In genomic region chr17:25698446-25698845, GRCm38 (mm10) we compare ENCODE assay signal across 8 mouse cellular contexts. TPM values are rescaled to one million over a fixed set of nuclear protein-coding genes. Genes with fewer than 3 reads are reported as not detected.
DNase-seq lines count a peak whose midpoint lies in the region; ATAC-seq and TF ChIP-seq lines count a peak whose summit lies in the region.

No protein-coding gene starts in this region.

- no peaks in the 10 kb centered on the region for H3K27me3 ChIP-seq in intestine, embryonic 14.5 days (replicated peaks; ENCODE audit: control insufficient read depth, insufficient read depth, low read length)
- no peaks in the 10 kb centered on the region for H3K27me3 ChIP-seq in intestine, embryonic 16.5 days (replicated peaks; ENCODE audit: control insufficient read depth, insufficient read depth, low read length)
- no peaks in the 10 kb centered on the region for H3K27me3 ChIP-seq in forebrain, embryonic 14.5 days (replicated peaks; ENCODE audit: control insufficient read depth, insufficient read depth, low read length)
- no peaks in the 10 kb centered on the region for H3K27me3 ChIP-seq in stomach, postnatal 0 days (ENCODE audit: control insufficient read depth, insufficient read depth, low read length)

- no peak overlapping the region for H3K9ac ChIP-seq in intestine, embryonic 14.5 days (ENCODE audit: low read length)
- H3K9ac ChIP-seq in intestine, embryonic 16.5 days (ENCODE audit: low read depth, low read length), result no peak overlapping the region
- H3K9ac ChIP-seq in forebrain, embryonic 14.5 days (ENCODE audit: low read length), result no peak overlapping the region
- no peak overlapping the region for H3K9ac ChIP-seq in stomach, postnatal 0 days (ENCODE audit: low read length)

- intact Hi-C loops in left cerebral cortex, postnatal 10 days (cut with DNase I), result loop anchor here (2.0 to 10.0 kb wide), 3 partner anchors 132 to 222 kb away; no protein-coding TSS in a partner anchor

- H3K9me3 ChIP-seq in intestine, embryonic 14.5 days (ENCODE audit: control insufficient read depth, low read length), result no peaks in the 10 kb centered on the region
- H3K9me3 ChIP-seq in intestine, embryonic 16.5 days (ENCODE audit: control insufficient read depth, low read length), result no peaks in the 10 kb centered on the region
- no peaks in the 10 kb centered on the region for H3K9me3 ChIP-seq in forebrain, embryonic 14.5 days (replicated peaks; ENCODE audit: control insufficient read depth, low read length)
- no peaks in the 10 kb centered on the region for H3K9me3 ChIP-seq in stomach, postnatal 0 days (ENCODE audit: control insufficient read depth, low read length)

- no peak overlapping the region for H3K27ac ChIP-seq in intestine, embryonic 14.5 days (ENCODE audit: low read depth)
- no peak overlapping the region for H3K27ac ChIP-seq in intestine, embryonic 16.5 days (ENCODE audit: low read length)
- no peak overlapping the region for H3K27ac ChIP-seq in forebrain, embryonic 14.5 days (ENCODE audit: low read depth, low read length)
- no peak overlapping the region for H3K27ac ChIP-seq in stomach, postnatal 0 days (replicated peaks)

- peak; percentile 87 for DNase-seq in intestine, embryonic 14.5 days (ENCODE audit: low spot score)
- peak; percentile 70 for DNase-seq in c-Kit-positive CD71-positive TER-119-positive erythroid progenitor cells, embryonic 14.5 days (ENCODE audit: low spot score)
- DNase-seq in forebrain, embryonic 14.5 days (ENCODE audit: low spot score), result peak; percentile 91
- DNase-seq in induced T-regulatory cell, adult 2 months (ENCODE audit: low read depth), result peak; percentile 86
- DNase-seq in left cerebral cortex, postnatal 10 days (ENCODE audit: extremely low spot score in 1 of 2, low spot score in 2 of 2), result peak; percentile 77 to 80
- DNase-seq in stomach, postnatal 0 days (ENCODE audit: low spot score), result peak; percentile 72

- ATAC-seq in intestine, embryonic 14.5 days (replicated peaks; ENCODE audit: low FRiP score, low TSS enrichment, low read depth), result peak; percentile 80; the same call in 1 of the 2 replicates
- ATAC-seq in intestine, embryonic 16.5 days, result no peak; the same call in 1 of the 2 replicates
- ATAC-seq in forebrain, embryonic 14.5 days, result peak; percentile 57; the same call in 1 of the 2 replicates
- peak; percentile 77 for ATAC-seq in monocyte, adult 5-6 weeks (replicated peaks; ENCODE audit: insufficient number of reproducible peaks, low FRiP score, low TSS enrichment, poor library complexity, severe bottlenecking)
- ATAC-seq in stomach, postnatal 0 days (ENCODE audit: low FRiP score, low TSS enrichment), result peak; percentile 61; the same call in 1 of the 2 replicates

- no peak overlapping the region for H3K4me3 ChIP-seq in intestine, embryonic 14.5 days (ENCODE audit: low read depth, low read length)
- H3K4me3 ChIP-seq in intestine, embryonic 16.5 days (ENCODE audit: low read length), result no peak overlapping the region
- no peak overlapping the region for H3K4me3 ChIP-seq in forebrain, embryonic 14.5 days (ENCODE audit: low read depth, low read length)
- H3K4me3 ChIP-seq in stomach, postnatal 0 days (ENCODE audit: low read depth, low read length), result no peak overlapping the region

- peak; percentile 93 for TF ChIP-seq CTCF in stomach, postnatal 0 days (IDR thresholded peaks at IDR 0.05; ENCODE audit: low read depth)

- TF ChIP-seq EP300 in stomach, postnatal 0 days (optimal IDR thresholded peaks at IDR 0.05), result no peak

- no peak overlapping the region for H3K4me2 ChIP-seq in intestine, embryonic 14.5 days (ENCODE audit: low read length)
- H3K4me2 ChIP-seq in intestine, embryonic 16.5 days (ENCODE audit: low read depth, low read length), result no peak overlapping the region
- H3K4me2 ChIP-seq in forebrain, embryonic 14.5 days (ENCODE audit: low read length), result no peak overlapping the region
- H3K4me2 ChIP-seq in stomach, postnatal 0 days (replicated peaks; ENCODE audit: low read depth), result no peak overlapping the region

- 13% methylated on average over 7 of the region's 7 CpGs for WGBS in intestine, embryonic 14.5 days
- WGBS in intestine, embryonic 16.5 days, result 11% methylated on average over 7 of the region's 7 CpGs
- 9% methylated on average over 7 of the region's 7 CpGs for WGBS in forebrain, embryonic 14.5 days
- 12% methylated on average over 7 of the region's 7 CpGs for WGBS in stomach, postnatal 0 days

- no peaks in the 10 kb centered on the region for H3K36me3 ChIP-seq in intestine, embryonic 14.5 days (ENCODE audit: control insufficient read depth, insufficient read depth, low read length)
- H3K36me3 ChIP-seq in intestine, embryonic 16.5 days (ENCODE audit: control insufficient read depth, insufficient read depth, low read length), result no peaks in the 10 kb centered on the region
- H3K36me3 ChIP-seq in forebrain, embryonic 14.5 days (ENCODE audit: control insufficient read depth, insufficient read depth, low read length), result no peaks in the 10 kb centered on the region
- no peaks in the 10 kb centered on the region for H3K36me3 ChIP-seq in stomach, postnatal 0 days (ENCODE audit: control insufficient read depth, insufficient read depth, low read length)

- no peaks in the 10 kb centered on the region for H3K4me1 ChIP-seq in intestine, embryonic 14.5 days (replicated peaks; ENCODE audit: control insufficient read depth, insufficient read depth, low read length)
- H3K4me1 ChIP-seq in intestine, embryonic 16.5 days (ENCODE audit: control insufficient read depth, insufficient read depth, low read length), result no peaks in the 10 kb centered on the region
- no peaks in the 10 kb centered on the region for H3K4me1 ChIP-seq in forebrain, embryonic 14.5 days (ENCODE audit: control insufficient read depth, insufficient read depth, low read length)
- no peaks in the 10 kb centered on the region for H3K4me1 ChIP-seq in stomach, postnatal 0 days (replicated peaks; ENCODE audit: control insufficient read depth, insufficient read depth)

RNA-seq across cellular contexts. Expression of gene Gng13, which starts 18.5 kb away (rescaled TPM):
- 2.4 and 2.7 TPM in 2 replicates for polyA plus RNA-seq in intestine, embryonic 14.5 days (2014; fragmentation: Nextera tagmentation; extraction: Ambion mirVana)
- 1.9 TPM in 2 replicates for polyA plus RNA-seq in intestine, embryonic 16.5 days (2015; fragmentation: Nextera tagmentation; extraction: Ambion mirVana)
- 2.7 and 7.8 TPM in 2 replicates for polyA plus RNA-seq in forebrain, embryonic 14.5 days (2014; fragmentation: Nextera tagmentation; extraction: Ambion mirVana)
- 10 to 100 TPM; 86.1 to 88.9 TPM for total RNA-seq in left cerebral cortex, postnatal 10 days (2021)
- total RNA-seq in monocyte, adult 5-6 weeks (2017), result not detected in 3 replicates
- 1.4 and 1.7 TPM in 2 replicates for polyA plus RNA-seq in stomach, postnatal 0 days (2015; fragmentation: Nextera tagmentation; extraction: Ambion mirVana)

RNA-seq across cellular contexts. Expression of gene Chtf18, which starts 28.8 kb away (rescaled TPM):
- 22.2 and 23.0 TPM in 2 replicates for polyA plus RNA-seq in intestine, embryonic 14.5 days (2014; fragmentation: Nextera tagmentation; extraction: Ambion mirVana)
- polyA plus RNA-seq in intestine, embryonic 16.5 days (2015; fragmentation: Nextera tagmentation; extraction: Ambion mirVana), result 20.6 and 22.7 TPM in 2 replicates
- 7.1 and 8.6 TPM in 2 replicates for polyA plus RNA-seq in forebrain, embryonic 14.5 days (2014; fragmentation: Nextera tagmentation; extraction: Ambion mirVana)
- 1 to 10 TPM; 3.0 to 4.8 TPM for total RNA-seq in left cerebral cortex, postnatal 10 days (2021)
- total RNA-seq in monocyte, adult 5-6 weeks (2017), result 1.1 to 5.0 TPM (median 3.0 TPM) in 3 replicates
- 4.2 and 5.4 TPM in 2 replicates for polyA plus RNA-seq in stomach, postnatal 0 days (2015; fragmentation: Nextera tagmentation; extraction: Ambion mirVana)

RNA-seq across cellular contexts. Expression of gene Rpusd1, which starts 29.0 kb away (rescaled TPM):
- 23.7 and 24.6 TPM in 2 replicates for polyA plus RNA-seq in intestine, embryonic 14.5 days (2014; fragmentation: Nextera tagmentation; extraction: Ambion mirVana)
- 15.8 and 19.4 TPM in 2 replicates for polyA plus RNA-seq in intestine, embryonic 16.5 days (2015; fragmentation: Nextera tagmentation; extraction: Ambion mirVana)
- polyA plus RNA-seq in forebrain, embryonic 14.5 days (2014; fragmentation: Nextera tagmentation; extraction: Ambion mirVana), result 26.6 and 28.9 TPM in 2 replicates
- total RNA-seq in left cerebral cortex, postnatal 10 days (2021), result 10 to 100 TPM; 31.9 to 32.4 TPM
- total RNA-seq in monocyte, adult 5-6 weeks (2017), result 0.95 to 2.5 TPM in 2 of 3 replicates, not detected in the other
- 10.3 and 10.5 TPM in 2 replicates for polyA plus RNA-seq in stomach, postnatal 0 days (2015; fragmentation: Nextera tagmentation; extraction: Ambion mirVana)

RNA-seq across cellular contexts. Expression of gene Mslnl, which starts 37.4 kb away (rescaled TPM):
- polyA plus RNA-seq in intestine, embryonic 14.5 days (2014; fragmentation: Nextera tagmentation; extraction: Ambion mirVana), result 0.08 TPM in 1 of 2 replicates, not detected in the other
- 0.05 TPM in 2 replicates for polyA plus RNA-seq in intestine, embryonic 16.5 days (2015; fragmentation: Nextera tagmentation; extraction: Ambion mirVana)
- polyA plus RNA-seq in forebrain, embryonic 14.5 days (2014; fragmentation: Nextera tagmentation; extraction: Ambion mirVana), result not detected in 2 replicates
- total RNA-seq in left cerebral cortex, postnatal 10 days (2021), result not detected
- not detected in 3 replicates for total RNA-seq in monocyte, adult 5-6 weeks (2017)
- polyA plus RNA-seq in stomach, postnatal 0 days (2015; fragmentation: Nextera tagmentation; extraction: Ambion mirVana), result 0.05 and 0.10 TPM in 2 replicates

RNA-seq across cellular contexts. Expression of gene Msln, which starts 55.7 kb away (rescaled TPM):
- polyA plus RNA-seq in intestine, embryonic 14.5 days (2014; fragmentation: Nextera tagmentation; extraction: Ambion mirVana), result 10.5 and 12.9 TPM in 2 replicates
- polyA plus RNA-seq in intestine, embryonic 16.5 days (2015; fragmentation: Nextera tagmentation; extraction: Ambion mirVana), result 27.7 and 33.3 TPM in 2 replicates
- 0.14 and 0.48 TPM in 2 replicates for polyA plus RNA-seq in forebrain, embryonic 14.5 days (2014; fragmentation: Nextera tagmentation; extraction: Ambion mirVana)
- total RNA-seq in left cerebral cortex, postnatal 10 days (2021), result 1 to 10 TPM; 4.0 to 5.4 TPM
- not detected in 3 replicates for total RNA-seq in monocyte, adult 5-6 weeks (2017)
- polyA plus RNA-seq in stomach, postnatal 0 days (2015; fragmentation: Nextera tagmentation; extraction: Ambion mirVana), result 54.8 and 70.6 TPM in 2 replicates
